Mouse (Mus musculus) forebrain, embryonic 15.5 days (tissue): ENCODE measurements around the gene Vmn2r86. TPM values are rescaled to one million over a fixed set of nuclear protein-coding genes. Genes with fewer than 3 reads are reported as not detected.

Experiments used
- polyA plus RNA-seq: library from polyadenylated mRNA; unstranded; fragments of >200 nt; fragmentation: Nextera tagmentation; extraction: Ambion mirVana; gene quantifications from 2 replicates; pipeline ENCODE4 v1.2.1, GENCODE M21; 2015

Gene Vmn2r86
- polyA plus RNA-seq, 1 experiment from 2014 or later, result 0.05 TPM

Other genes starting within 250 kb of the Vmn2r86 start
- not detected in 2 replicates for gene Olfr827, start 241.6 kb downstream of the Vmn2r86 start, polyA plus RNA-seq
- 4.3 and 5.2 TPM in 2 replicates for gene Neurod4, start 175.8 kb downstream of the Vmn2r86 start, polyA plus RNA-seq
- not detected in 2 replicates for gene Tespa1, start 133.2 kb downstream of the Vmn2r86 start, polyA plus RNA-seq
- not detected in 2 replicates for gene Vmn2r84, start 61.7 kb downstream of the Vmn2r86 start, polyA plus RNA-seq
- gene Vmn2r85, start 26.3 kb downstream of the Vmn2r86 start, polyA plus RNA-seq, result not detected in 2 replicates
- not detected in 2 replicates for gene Vmn2r87, start 41.3 kb upstream of the Vmn2r86 start, polyA plus RNA-seq